9 mouse cellular contexts compared by ENCODE assay signal in the genomic region with DNA sequence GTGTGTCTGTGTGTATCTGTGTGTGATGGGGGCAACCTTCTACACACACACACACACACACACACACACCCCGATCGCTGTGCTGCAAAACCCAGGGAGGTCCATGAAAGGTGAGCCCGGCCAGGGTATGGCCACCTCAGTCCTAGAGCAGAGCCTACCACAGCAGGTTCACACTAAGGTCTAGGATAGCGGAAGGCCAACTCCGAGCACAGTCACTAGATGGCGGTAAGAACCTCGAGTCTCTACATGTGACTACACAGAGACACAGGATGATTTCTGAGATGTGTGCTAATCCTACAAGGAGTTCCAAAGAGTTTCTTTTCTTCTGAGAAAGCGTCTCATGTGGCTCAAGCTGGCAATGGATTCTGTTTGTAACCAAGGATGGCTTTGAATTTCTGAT. TPM values are rescaled to one million over a fixed set of nuclear protein-coding genes. Genes with fewer than 3 reads are reported as not detected.
DNase-seq lines count a peak whose midpoint lies in the region; ATAC-seq and TF ChIP-seq lines count a peak whose summit lies in the region.
"Had no signal": no experiment of that assay in that cellular context is flagged by ENCODE, and none has a peak within 500 bp of the region (broad histone marks: within the 10 kb centered on the region; RNA-seq: fewer than 3 reads in every experiment).

No protein-coding gene starts in this region.

- no peaks in the 10 kb centered on the region for H3K4me1 ChIP-seq in hindbrain, embryonic 11.5 days (replicated peaks; ENCODE audit: control insufficient read depth, insufficient read depth, low read length)
- H3K4me1 ChIP-seq in hindbrain, embryonic 12.5 days = no peaks in the 10 kb centered on the region
- H3K4me1 ChIP-seq in forebrain, embryonic 15.5 days = no peaks in the 10 kb centered on the region
- 0 out of 2 replicates have a peak, but pooled peaks cover under 1% of the 10 kb centered on the region for H3K4me1 ChIP-seq in kidney, postnatal 0 days (replicated peaks; ENCODE audit: insufficient read depth, low read length)
- H3K4me1 ChIP-seq: limb, embryonic 12.5 days had no signal

- TF ChIP-seq CTCF in kidney, postnatal 0 days (IDR thresholded peaks at IDR 0.05; ENCODE audit: low read depth) = peak; percentile 75

- no peak overlapping the region for H3K4me2 ChIP-seq in hindbrain, embryonic 11.5 days (replicated peaks; ENCODE audit: low read depth, low read length)
- no peak overlapping the region for H3K4me2 ChIP-seq in hindbrain, embryonic 12.5 days (replicated peaks)
- H3K4me2 ChIP-seq in forebrain, embryonic 15.5 days (replicated peaks) = no peak overlapping the region
- H3K4me2 ChIP-seq in kidney, postnatal 0 days (ENCODE audit: low read length) = no peak overlapping the region
- H3K4me2 ChIP-seq: limb, embryonic 12.5 days had no signal

- H3K27ac ChIP-seq in hindbrain, embryonic 11.5 days (ENCODE audit: low read depth, low read length) = no peak overlapping the region
- H3K27ac ChIP-seq in hindbrain, embryonic 12.5 days = no peak overlapping the region
- no peak overlapping the region for H3K27ac ChIP-seq in forebrain, embryonic 15.5 days (replicated peaks)
- H3K27ac ChIP-seq in kidney, postnatal 0 days = no peak overlapping the region
- H3K27ac ChIP-seq: limb, embryonic 12.5 days had no signal

- peak; percentile 55 for DNase-seq in hindbrain, embryonic 11.5 days (ENCODE audit: low spot score)
- DNase-seq in CD4-positive, CD25-positive, alpha-beta regulatory T cell, adult 2 months (ENCODE audit: low read depth, low spot score) = peak; percentile 75
- DNase-seq in adrenal gland, adult 2 months = peak; percentile 60
- peak; percentile 68 for DNase-seq in kidney, postnatal 0 days (ENCODE audit: low spot score)
- peak; percentile 47 to 49 for DNase-seq in thymus, postnatal 36 days

- no peak overlapping the region for H3K4me3 ChIP-seq in hindbrain, embryonic 11.5 days (ENCODE audit: low read depth, low read length)
- no peak overlapping the region for H3K4me3 ChIP-seq in hindbrain, embryonic 12.5 days
- H3K4me3 ChIP-seq in forebrain, embryonic 15.5 days = no peak overlapping the region
- no peak overlapping the region for H3K4me3 ChIP-seq in kidney, postnatal 0 days (replicated peaks; ENCODE audit: low read depth, low read length)
- H3K4me3 ChIP-seq: limb, embryonic 12.5 days had no signal

- no peaks in the 10 kb centered on the region for H3K36me3 ChIP-seq in hindbrain, embryonic 11.5 days (ENCODE audit: control insufficient read depth, insufficient read depth, low read length)
- H3K36me3 ChIP-seq in hindbrain, embryonic 12.5 days = no peaks in the 10 kb centered on the region
- no peaks in the 10 kb centered on the region for H3K36me3 ChIP-seq in forebrain, embryonic 15.5 days
- no peaks in the 10 kb centered on the region for H3K36me3 ChIP-seq in kidney, postnatal 0 days (ENCODE audit: insufficient read depth, low read length)
- H3K36me3 ChIP-seq: limb, embryonic 12.5 days had no signal

- ATAC-seq in hindbrain, embryonic 11.5 days (ENCODE audit: low FRiP score) = no peak
- no peak for ATAC-seq in hindbrain, embryonic 12.5 days (ENCODE audit: low FRiP score)
- ATAC-seq in forebrain, embryonic 15.5 days (replicated peaks) = peak; percentile 53; the same call in 1 of the 2 replicates
- ATAC-seq in kidney, postnatal 0 days (replicated peaks; ENCODE audit: low FRiP score, low read depth) = peak; percentile 53; the same call in 1 of the 2 replicates
- ATAC-seq in megakaryocyte progenitor cell, adult 5-6 weeks (replicated peaks; ENCODE audit: poor library complexity) = peak; percentile 94

- H3K27me3 ChIP-seq in hindbrain, embryonic 11.5 days (ENCODE audit: control insufficient read depth, insufficient read depth, low read length) = no peaks in the 10 kb centered on the region
- no peaks in the 10 kb centered on the region for H3K27me3 ChIP-seq in hindbrain, embryonic 12.5 days
- no peaks in the 10 kb centered on the region for H3K27me3 ChIP-seq in forebrain, embryonic 15.5 days
- H3K27me3 ChIP-seq in kidney, postnatal 0 days (ENCODE audit: insufficient read depth, low read length) = no peaks in the 10 kb centered on the region
- H3K27me3 ChIP-seq: limb, embryonic 12.5 days had no signal

- WGBS in hindbrain, embryonic 11.5 days = 48% methylated on average over 8 of the region's 8 CpGs
- 40% methylated on average over 8 of the region's 8 CpGs for WGBS in hindbrain, embryonic 12.5 days
- WGBS in forebrain, embryonic 15.5 days = 51% methylated on average over 8 of the region's 8 CpGs
- WGBS in kidney, postnatal 0 days = 42% methylated on average over 8 of the region's 8 CpGs

- no peak overlapping the region for H3K9ac ChIP-seq in hindbrain, embryonic 11.5 days (ENCODE audit: low read depth, low read length)
- H3K9ac ChIP-seq in hindbrain, embryonic 12.5 days = no peak overlapping the region
- no peak overlapping the region for H3K9ac ChIP-seq in forebrain, embryonic 15.5 days (replicated peaks)
- no peak overlapping the region for H3K9ac ChIP-seq in kidney, postnatal 0 days (ENCODE audit: low read depth, low read length)
- H3K9ac ChIP-seq: limb, embryonic 12.5 days had no signal

- H3K9me3 ChIP-seq in hindbrain, embryonic 11.5 days (ENCODE audit: control insufficient read depth, low read length) = no peaks in the 10 kb centered on the region
- no peaks in the 10 kb centered on the region for H3K9me3 ChIP-seq in hindbrain, embryonic 12.5 days (replicated peaks)
- no peaks in the 10 kb centered on the region for H3K9me3 ChIP-seq in forebrain, embryonic 15.5 days
- no peaks in the 10 kb centered on the region for H3K9me3 ChIP-seq in kidney, postnatal 0 days (replicated peaks; ENCODE audit: low read length)
- H3K9me3 ChIP-seq: limb, embryonic 12.5 days had no signal

RNA-seq across cellular contexts. Expression of gene Car5a, which starts 17.4 kb away (rescaled TPM):
- 0.15 TPM in 1 of 2 replicates, not detected in the other for polyA plus RNA-seq in hindbrain, embryonic 11.5 days (2014; fragmentation: Nextera tagmentation; extraction: Ambion mirVana)
- polyA plus RNA-seq in hindbrain, embryonic 12.5 days (2016; fragmentation: Nextera tagmentation; extraction: Ambion mirVana) = 0.18 TPM in 1 of 2 replicates, not detected in the other
- total RNA-seq in adrenal gland, adult 2 months (2021) = under 1 TPM in 1 of 2 experiments, not detected in 1; 0.69 TPM
- 0.12 TPM in 1 of 2 replicates, not detected in the other for polyA plus RNA-seq in adrenal gland, adult 2 months (2012; rRNA removed)
- 0.37 and 0.43 TPM in 2 replicates for polyA plus RNA-seq in forebrain, embryonic 15.5 days (2015; fragmentation: Nextera tagmentation; extraction: Ambion mirVana)
- 0.12 and 0.23 TPM in 2 replicates for polyA plus RNA-seq in kidney, postnatal 0 days (2015; fragmentation: Nextera tagmentation; extraction: Ambion mirVana)
- not detected in 2 replicates for total RNA-seq in megakaryocyte progenitor cell, adult 5-6 weeks (2015)
- total RNA-seq in megakaryocyte progenitor cell, adult 5-6 weeks (2017) = not detected in 2 replicates

RNA-seq across cellular contexts. Expression of gene Slc7a5, which starts 19.8 kb away (rescaled TPM):
- polyA plus RNA-seq in hindbrain, embryonic 11.5 days (2014; fragmentation: Nextera tagmentation; extraction: Ambion mirVana) = 23.3 and 29.9 TPM in 2 replicates
- 29.4 and 33.2 TPM in 2 replicates for polyA plus RNA-seq in hindbrain, embryonic 12.5 days (2016; fragmentation: Nextera tagmentation; extraction: Ambion mirVana)
- total RNA-seq in adrenal gland, adult 2 months (2021) = 10 to 100 TPM; 38.9 to 46.4 TPM
- polyA plus RNA-seq in adrenal gland, adult 2 months (2012; rRNA removed) = 93.9 and 97.5 TPM in 2 replicates
- 39.2 and 45.8 TPM in 2 replicates for polyA plus RNA-seq in forebrain, embryonic 15.5 days (2015; fragmentation: Nextera tagmentation; extraction: Ambion mirVana)
- polyA plus RNA-seq in kidney, postnatal 0 days (2015; fragmentation: Nextera tagmentation; extraction: Ambion mirVana) = 9.2 and 10.2 TPM in 2 replicates
- total RNA-seq in megakaryocyte progenitor cell, adult 5-6 weeks (2015) = 46.4 and 57.5 TPM in 2 replicates
- 25.8 and 31.7 TPM in 2 replicates for total RNA-seq in megakaryocyte progenitor cell, adult 5-6 weeks (2017)

RNA-seq across cellular contexts. Expression of gene Banp, which starts 22.2 kb away (rescaled TPM):
- polyA plus RNA-seq in hindbrain, embryonic 11.5 days (2014; fragmentation: Nextera tagmentation; extraction: Ambion mirVana) = 50.8 and 51.8 TPM in 2 replicates
- polyA plus RNA-seq in hindbrain, embryonic 12.5 days (2016; fragmentation: Nextera tagmentation; extraction: Ambion mirVana) = 48.3 and 57.3 TPM in 2 replicates
- total RNA-seq in adrenal gland, adult 2 months (2021) = 10 to 100 TPM; 16.3 to 52.3 TPM
- polyA plus RNA-seq in adrenal gland, adult 2 months (2012; rRNA removed) = 72.5 and 72.6 TPM in 2 replicates
- polyA plus RNA-seq in forebrain, embryonic 15.5 days (2015; fragmentation: Nextera tagmentation; extraction: Ambion mirVana) = 64.8 and 65.3 TPM in 2 replicates
- polyA plus RNA-seq in kidney, postnatal 0 days (2015; fragmentation: Nextera tagmentation; extraction: Ambion mirVana) = 23.1 and 24.6 TPM in 2 replicates
- total RNA-seq in megakaryocyte progenitor cell, adult 5-6 weeks (2015) = 7.5 and 9.0 TPM in 2 replicates
- total RNA-seq in megakaryocyte progenitor cell, adult 5-6 weeks (2017) = 21.8 and 41.2 TPM in 2 replicates

Comparison
In these comparisons a context has a peak if more than half of its experiments do, and no peak if none do; other contexts are left out.
1. ATAC-seq: peak in forebrain, embryonic 15.5 days (single experiment), kidney, postnatal 0 days (single experiment) and megakaryocyte progenitor cell, adult 5-6 weeks (single experiment); none in hindbrain, embryonic 11.5 days (single experiment) and hindbrain, embryonic 12.5 days (single experiment).
2. Peak in every context shown above with its lines, with median percentiles within 50 percentile points of each other: DNase-seq.